Mouse (Mus musculus) right cerebral cortex, adult 18-20 months (tissue): ENCODE measurements around the gene Med27.
A peak's percentile ranks its signal among the peaks of the same experiment; 100 is the strongest.

ENCODE experiments used
- DNase-seq: peaks from one replicate; pipeline ENCODE4 v3.0.0; 2022; ENCODE audit warnings: mixed read lengths

Med27 gene

GRCm38 (mm10) chr2:29400234-29400633, 53.6 kb downstream of the Med27 start:
- DNase-seq, result peak; percentile 89

DNA sequence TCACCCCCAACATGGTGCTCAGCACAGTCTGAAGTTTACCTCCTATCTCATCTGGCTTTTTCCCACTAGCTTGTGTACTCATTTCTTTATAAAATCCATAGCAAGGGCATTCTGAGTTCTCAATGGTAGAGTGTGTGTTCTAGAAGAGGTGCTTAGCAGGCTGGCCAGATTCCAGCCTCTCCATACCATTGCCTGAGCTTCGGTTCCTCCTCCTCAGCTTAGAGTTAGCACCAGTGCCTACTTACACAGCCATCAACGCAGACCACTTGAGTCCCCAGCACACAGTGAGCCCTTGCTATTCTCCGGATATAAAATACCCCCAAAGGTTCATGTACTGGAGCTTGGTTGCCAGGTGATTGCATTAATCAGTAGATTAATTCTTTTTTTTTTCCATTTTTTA, 54.2 kb downstream of the Med27 start:
- DNase-seq, result no peak

GRCm38 (mm10) chr2:29401868-29402267, 55.2 kb downstream of the Med27 start:
- DNase-seq, result no peak

GRCm38 (mm10) chr2:29402550-29403076, 56.0 kb downstream of the Med27 start:
- DNase-seq, result no peak

- DNase-seq, result no peak
Observed at GRCm38 (mm10) chr2:29403799-29404530, 57.3 kb downstream of the Med27 start.

DNA sequence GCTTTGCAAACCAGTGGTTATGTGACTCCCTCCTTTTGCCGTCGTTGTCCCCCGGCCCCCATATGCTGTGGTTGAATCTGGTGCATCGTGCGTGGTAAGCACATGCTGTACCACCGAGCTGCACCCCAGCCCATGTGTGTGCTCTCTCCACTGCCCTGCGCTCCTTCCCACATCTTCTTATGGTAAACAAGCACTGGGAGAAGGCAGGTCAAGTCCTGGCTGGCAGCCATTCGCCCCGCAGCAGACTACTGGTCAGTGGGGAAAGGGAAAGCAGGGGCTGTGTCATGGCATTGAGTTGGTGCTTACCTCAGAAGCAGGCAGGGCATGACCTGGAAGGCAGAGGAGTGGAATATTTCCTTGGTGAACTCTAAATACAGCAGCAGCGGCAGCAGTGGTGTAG, 58.3 kb downstream of the Med27 start:
- no peak for DNase-seq

DNA sequence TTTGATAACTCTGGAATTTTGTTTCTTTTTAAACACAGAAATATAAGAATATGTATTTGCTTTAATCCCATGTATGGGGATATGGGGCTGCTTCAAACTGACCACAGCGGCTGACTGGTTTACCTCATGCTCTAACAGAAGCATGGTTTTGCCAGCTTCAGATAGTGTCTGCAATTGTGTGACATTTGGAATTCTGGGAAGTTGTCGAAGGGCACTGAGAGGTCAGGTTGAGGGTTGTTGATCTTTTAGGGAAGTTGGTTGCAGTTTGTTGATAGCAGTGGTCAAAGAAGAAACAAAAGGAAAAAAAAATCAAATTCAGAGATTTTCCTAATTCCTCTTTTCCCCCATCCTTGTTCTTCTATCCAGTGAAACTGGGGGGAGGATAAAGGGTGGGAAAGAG, 59.2 kb downstream of the Med27 start:
- DNase-seq, result no peak

- no peak for DNase-seq
Observed at GRCm38 (mm10) chr2:29407350-29407749, 60.7 kb downstream of the Med27 start.

- DNase-seq, result no peak
Observed at GRCm38 (mm10) chr2:29407764-29408163, 61.1 kb downstream of the Med27 start.

DNA sequence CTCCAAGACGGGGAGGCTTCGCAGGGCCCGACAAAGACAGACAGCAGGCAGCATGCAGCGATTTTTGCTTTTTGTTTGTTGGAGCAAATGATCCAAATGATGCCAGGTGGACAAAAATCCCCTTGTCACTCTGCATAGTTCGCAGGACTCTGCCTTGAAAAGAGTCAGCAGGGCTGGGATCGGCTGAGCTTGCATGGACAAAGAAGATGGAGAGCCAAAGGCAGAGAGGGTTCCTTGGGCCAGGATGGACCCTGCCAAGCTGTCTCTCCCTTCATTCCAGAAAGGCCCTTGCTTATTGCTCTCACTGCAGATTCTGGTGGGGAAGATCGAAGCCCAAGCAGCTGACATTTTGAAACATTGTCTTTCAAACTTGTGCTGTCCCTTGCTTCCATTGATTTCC, 64.3 kb downstream of the Med27 start:
- no peak for DNase-seq

DNA sequence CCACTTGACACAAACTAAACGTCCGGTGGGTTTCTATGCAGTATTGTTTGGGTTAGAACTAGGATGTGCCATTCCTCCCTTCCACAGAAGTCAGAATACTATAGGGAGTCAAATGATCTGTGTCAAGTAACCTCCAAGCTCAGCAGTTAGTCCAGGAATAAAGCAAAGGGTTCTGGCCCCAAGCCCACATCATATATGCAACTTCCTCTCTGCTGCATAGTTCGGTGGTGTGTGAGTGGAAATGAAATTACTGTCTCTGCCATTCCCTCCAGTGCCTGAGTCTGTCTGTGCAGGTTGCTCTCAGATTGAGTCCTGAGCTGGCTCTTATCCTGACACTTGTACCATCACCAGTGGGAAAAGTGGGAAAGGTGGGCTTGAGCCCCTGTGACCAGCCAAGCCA, 65.8 kb downstream of the Med27 start:
- DNase-seq, result no peak

DNA sequence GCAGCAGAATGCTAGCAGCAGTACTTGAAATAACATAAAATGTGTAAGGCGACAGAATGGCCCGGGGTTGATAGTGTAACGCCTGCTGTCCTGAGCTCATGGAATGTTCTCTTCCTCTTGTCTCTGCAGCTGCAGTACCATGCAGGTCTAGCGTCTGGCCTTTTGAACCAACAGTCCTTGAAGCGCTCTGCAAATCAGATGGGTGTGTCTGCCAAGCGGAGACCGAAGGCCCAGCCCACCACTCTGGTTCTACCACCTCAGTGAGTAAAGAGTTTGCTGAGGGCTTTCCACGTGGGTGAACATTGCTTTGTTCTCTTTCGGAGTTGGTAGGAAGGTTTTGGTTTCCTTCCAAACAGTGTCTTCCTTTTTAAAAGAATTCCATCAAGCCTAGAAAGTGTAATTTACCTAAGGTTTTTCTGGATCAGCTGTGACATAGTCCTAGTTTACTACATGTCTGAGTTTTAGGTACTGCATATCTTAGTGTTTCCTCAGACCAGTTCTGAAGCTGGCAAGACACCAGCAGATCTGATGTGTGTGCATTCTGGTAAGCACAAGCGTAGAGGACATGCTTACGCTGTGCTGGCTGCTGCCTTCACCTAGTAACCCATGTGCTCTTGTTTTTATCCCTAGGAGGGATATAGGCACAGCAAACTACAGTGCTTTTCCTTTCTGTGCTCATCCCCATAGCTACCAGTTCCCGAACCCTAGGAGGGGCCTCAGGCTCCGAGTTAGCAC, 66.8 kb downstream of the Med27 start:
- DNase-seq, result no peak

DNA sequence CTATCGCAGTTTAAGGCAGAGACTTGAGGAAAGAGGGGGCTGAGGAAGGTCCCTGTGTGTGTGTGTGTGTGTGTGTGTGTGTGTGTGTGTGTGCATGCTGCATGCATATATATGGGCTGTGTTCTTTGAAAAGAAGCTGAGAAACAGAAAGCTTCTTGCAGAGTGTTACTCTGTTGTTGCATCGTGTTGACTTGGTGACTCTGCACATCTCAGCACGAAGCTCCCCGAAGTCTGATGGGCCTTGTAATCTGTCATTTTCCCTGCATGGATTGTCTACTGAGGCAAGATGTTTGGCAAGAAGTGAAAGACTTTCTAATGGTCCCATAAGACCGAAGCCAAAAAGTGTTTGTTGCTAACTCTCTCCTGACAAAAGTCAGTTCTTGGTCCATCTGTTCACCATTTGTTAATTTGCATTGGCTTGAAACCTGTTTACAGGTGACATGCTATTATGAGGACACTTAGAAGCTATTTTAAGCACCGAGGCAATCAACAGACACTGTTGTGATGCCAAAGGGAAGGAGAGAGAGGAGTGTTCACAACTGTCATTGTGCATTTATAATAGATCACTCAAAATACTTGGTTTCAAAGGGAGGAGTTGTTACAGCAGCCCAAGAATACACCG, 68.3 kb downstream of the Med27 start:
- no peak for DNase-seq

DNA sequence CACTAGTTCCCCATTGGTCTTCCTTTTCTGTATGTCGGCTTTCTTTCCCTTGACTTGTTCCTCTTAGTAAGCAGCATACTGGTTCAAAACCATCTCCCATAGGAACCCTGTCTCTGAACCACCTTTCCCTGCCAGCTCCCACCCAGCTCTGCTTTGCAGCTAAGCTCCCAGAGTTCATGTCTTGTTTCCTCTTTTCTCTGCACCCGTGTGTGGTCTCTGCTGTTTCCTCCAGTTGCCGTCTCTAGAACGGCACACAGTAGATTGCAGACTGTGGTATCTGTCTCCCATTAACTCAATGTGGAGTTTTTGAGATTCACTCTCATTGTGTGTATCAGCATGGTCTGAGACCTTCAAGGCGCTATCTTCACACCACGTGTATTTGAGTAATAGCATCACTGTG, 71.9 kb downstream of the Med27 start:
- DNase-seq, result no peak

DNA sequence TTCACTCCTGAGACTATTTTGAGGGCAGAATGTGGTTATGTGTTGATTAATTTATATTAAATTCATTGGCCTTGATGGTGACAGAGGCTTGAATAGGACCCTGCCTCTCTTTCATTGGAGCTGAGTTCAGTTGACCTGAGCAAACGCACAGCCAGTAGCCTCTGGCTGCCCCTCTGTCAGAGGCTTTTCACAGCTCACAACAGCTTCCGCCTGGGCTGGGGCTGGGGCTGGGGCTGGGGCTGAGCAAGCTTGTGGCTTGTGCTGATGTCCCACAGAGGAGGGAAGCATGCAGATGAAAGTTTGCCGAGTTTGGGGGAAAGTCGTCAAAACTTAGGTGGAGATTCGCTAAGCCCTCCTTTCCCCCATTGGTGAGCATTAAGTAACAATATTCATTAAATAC, 72.8 kb downstream of the Med27 start:
- no peak for DNase-seq

DNA sequence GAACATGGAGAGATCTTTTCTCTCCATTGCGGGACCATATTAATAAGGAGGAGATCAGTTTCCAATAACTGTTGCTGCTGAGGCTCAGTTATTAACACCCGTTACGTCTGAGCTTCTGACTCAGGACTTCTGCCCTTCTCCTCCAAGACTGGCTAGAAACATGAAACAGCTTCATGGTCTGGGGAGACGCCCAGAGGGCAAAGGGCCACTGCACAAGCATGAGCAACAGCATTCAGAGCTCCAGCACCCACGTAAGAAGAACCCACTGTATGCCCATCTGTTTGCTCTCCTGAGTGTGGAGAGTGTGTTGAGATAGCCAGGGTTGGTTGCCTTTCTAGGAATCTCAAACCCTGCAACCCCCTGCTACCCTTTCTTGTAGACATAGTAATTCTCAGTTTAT, 73.3 kb downstream of the Med27 start:
- DNase-seq, result no peak

DNA sequence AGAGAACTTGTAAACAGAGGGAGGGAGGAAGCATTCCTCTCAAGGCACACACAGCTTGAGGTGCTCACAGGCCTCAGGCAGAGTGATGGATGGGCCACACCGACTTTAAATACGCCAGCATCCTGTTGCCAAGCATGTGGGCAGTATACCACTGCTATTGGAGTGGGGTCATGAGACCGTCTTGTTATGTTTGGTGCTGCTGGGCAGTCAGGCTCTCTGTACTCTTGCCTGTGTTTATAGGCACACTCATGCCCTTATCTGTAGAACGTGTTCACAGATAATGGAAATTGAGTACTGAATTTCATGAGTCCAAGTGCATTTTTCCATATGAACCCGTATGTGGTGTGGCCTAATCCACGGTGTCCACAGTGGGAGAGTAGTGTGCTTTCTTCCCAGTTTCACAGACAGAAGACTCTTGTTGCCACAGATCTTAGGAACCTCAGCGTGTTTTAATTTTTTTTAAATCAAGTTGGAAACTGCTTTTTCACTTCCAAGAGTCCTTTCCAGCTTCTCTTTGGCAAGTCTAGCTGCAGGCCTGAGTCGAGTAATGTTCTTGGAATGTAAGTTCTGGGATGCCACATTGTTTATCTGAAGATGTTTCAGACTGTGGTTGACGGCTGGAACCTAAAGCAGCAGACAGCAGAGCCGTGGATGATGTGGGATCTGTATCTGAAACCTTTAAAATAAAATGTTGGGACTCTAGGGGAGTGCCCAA, 75.7 kb downstream of the Med27 start:
- no peak for DNase-seq

DNA sequence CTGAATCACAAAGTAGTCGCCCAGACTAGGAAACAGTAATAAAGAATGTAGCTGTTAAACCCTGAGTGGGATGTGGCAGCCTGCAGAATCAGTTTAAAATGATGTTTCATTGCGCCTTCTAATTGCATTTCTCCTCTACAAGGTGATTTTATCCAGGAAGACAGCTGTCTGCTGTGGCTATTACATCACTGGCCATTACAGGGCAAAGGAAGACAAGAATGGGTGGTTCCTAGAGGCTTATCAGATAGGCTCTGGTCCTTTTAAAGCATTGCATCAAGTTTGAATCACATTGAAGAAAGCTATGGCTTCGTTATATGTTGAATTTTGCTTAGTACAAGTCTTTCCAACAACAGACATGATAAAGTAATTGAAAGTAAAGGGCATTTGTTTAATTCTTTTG, 76.4 kb downstream of the Med27 start:
- DNase-seq, result no peak

DNA sequence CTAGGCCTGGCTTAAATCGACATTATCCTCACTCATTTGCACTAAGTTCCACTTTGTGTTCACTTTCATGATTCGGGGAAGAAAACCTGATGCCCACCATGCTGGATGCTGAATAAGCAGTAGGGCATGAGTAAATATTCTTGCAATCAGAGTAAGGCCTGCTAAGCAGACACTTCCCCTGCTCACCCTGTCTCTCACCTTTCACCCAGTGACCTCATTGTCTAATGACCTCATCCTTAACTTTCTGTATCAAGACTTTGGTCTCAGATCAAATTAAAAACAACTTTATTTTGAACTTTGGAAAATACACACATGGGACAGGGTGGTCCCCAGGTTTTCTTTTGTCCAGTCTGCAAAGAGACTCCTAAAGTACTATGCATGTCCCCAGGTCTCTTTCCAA, 78.8 kb downstream of the Med27 start:
- DNase-seq, result no peak

DNA sequence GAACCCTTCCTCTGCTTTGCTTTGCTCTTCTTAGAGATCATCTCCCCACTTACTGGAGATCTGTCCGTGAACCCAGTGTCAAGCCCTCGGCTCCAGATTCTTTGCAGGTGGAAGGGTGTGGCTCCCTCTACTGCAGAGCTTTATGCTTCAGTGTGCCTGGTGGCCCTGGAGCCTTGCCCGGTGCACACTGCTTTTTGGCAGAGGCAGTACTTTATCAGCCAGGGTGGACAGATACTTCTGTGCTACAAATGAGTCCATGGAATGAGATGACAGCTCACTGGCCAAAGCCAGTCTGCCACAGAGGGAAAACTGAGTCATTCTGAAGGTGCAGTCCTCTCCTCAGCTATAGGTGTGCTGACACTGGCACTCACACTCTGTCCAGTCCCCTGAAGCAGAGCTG, 80.1 kb downstream of the Med27 start:
- DNase-seq, result no peak

GRCm38 (mm10) chr2:29432565-29432964, 85.9 kb downstream of the Med27 start:
- DNase-seq, result no peak

- DNase-seq, result no peak
Observed at GRCm38 (mm10) chr2:29436376-29436775, 89.8 kb downstream of the Med27 start.

DNA sequence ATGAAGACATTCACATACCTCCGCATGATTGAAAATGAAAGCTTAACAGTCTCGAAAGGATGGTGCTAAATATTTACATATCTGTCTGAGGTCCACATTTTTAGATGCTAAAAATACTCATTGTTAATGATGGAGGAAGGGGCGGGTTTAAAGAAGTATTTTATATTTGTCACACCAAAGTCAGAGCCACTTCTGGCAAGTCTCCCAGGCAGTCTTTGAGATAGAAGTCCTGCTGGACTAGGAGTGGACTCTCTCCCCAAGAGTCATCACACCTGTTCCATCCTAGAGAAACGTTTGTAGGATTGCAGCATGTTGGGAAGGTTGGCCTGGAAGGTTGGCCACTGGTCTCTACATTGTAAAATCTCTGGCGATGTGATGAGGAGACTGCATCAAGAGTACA, 90.5 kb downstream of the Med27 start:
- DNase-seq, result no peak
